Mouse (Mus musculus) lung, embryonic 16.5 days (tissue): Measurements from ENCODE around the gene Toe1. TPM values are rescaled to one million over a fixed set of nuclear protein-coding genes. Genes with fewer than 3 reads are reported as not detected.

ENCODE experiments used
- ATAC-seq: fragments of 200-750 bp; cut with Nextera tagmentation; 2 replicates; pipeline ENCODE4 v1.8.0; 2017; ENCODE audit warnings: low read depth, mild to moderate bottlenecking, moderate library complexity
- H3K27ac ChIP-seq: fragments of 300-500 bp; sonication (generic); 2 replicates; pipeline ENCODE4 v1.5.1; 2014; ENCODE audit warnings: mild to moderate bottlenecking, control low read depth, low read length
- H3K27me3 ChIP-seq: fragments of 300-500 bp; sonication (generic); 2 replicates; pipeline ENCODE4 v1.6.1; 2014; ENCODE audit warnings: low read depth, low read length, mixed read lengths; ENCODE audit not compliant: control insufficient read depth, insufficient read depth
- H3K36me3 ChIP-seq: fragments of 300-500 bp; sonication (generic); 2 replicates; pipeline ENCODE4 v1.6.1; 2014; ENCODE audit warnings: low read length; ENCODE audit not compliant: control insufficient read depth, insufficient read depth
- H3K4me1 ChIP-seq: fragments of 300-500 bp; sonication (generic); replicated peaks from 2 replicates; pipeline ENCODE4 v1.6.1; 2014; ENCODE audit warnings: low read length, mixed read lengths; ENCODE audit not compliant: control insufficient read depth, insufficient read depth
- H3K4me2 ChIP-seq: fragments of 300-500 bp; sonication (generic); 2 replicates; pipeline ENCODE4 v1.6.1; 2014; ENCODE audit warnings: low read depth, low read length, control low read depth
- H3K4me3 ChIP-seq: fragments of 300-500 bp; sonication (generic); 2 replicates; pipeline ENCODE4 v1.5.1; 2014; ENCODE audit warnings: mild to moderate bottlenecking, low read length, control low read depth
- H3K9ac ChIP-seq: fragments of 300-500 bp; sonication (generic); 2 replicates; pipeline ENCODE4 v1.6.1; 2014; ENCODE audit warnings: low read length, control low read depth
- H3K9me3 ChIP-seq: fragments of 300-500 bp; sonication (generic); 2 replicates; pipeline ENCODE4 v1.6.1; 2016; ENCODE audit warnings: low read length; ENCODE audit not compliant: control insufficient read depth
- WGBS: fragments of 180-500 bp; shearing (Covaris S2); extraction: QIAGEN DNeasy Blood & Tissue Kit; methylation state at CpG from one replicate; pipeline ENCODE4 v1.1.7; 2014; 5-methylcytosine and 5-hydroxymethylcytosine counted together
- polyA plus RNA-seq: library from polyadenylated mRNA; unstranded; fragments of >200 nt; fragmentation: Nextera tagmentation; extraction: Ambion mirVana; gene quantifications from 2 replicates; pipeline ENCODE4 v1.2.1, GENCODE M21; 2015

Gene Toe1
- polyA plus RNA-seq, 1 experiment from 2014 or later = 35.2 TPM

GRCm38 (mm10) chr4:116829364-116830069 lies 22.1 kb upstream of the Toe1 start:
- Histone ChIP-seq H3K4me3 (no peak overlapping the region), H3K9me3 (no peaks in the 10 kb centered on the region), H3K9ac (no peak overlapping the region), H3K4me2 (no peak overlapping the region), H3K4me1 (peaks cover 6% of the 10 kb centered on the region), H3K27me3 (no peaks in the 10 kb centered on the region), H3K36me3 (no peaks in the 10 kb centered on the region), H3K27ac (no peak overlapping the region)
- 42% methylated on average over 6 of the region's 6 CpGs for WGBS
- no peak for ATAC-seq

GRCm38 (mm10) chr4:116827819-116828218 lies 20.4 kb upstream of the Toe1 start:
- peaks cover 9% of the 10 kb centered on the region for H3K4me1 ChIP-seq
- WGBS = under 1% methylated on average over 4 of the region's 4 CpGs
- no peaks in the 10 kb centered on the region for H3K36me3 ChIP-seq
- no peaks in the 10 kb centered on the region for H3K27me3 ChIP-seq
- H3K9ac ChIP-seq = no peak overlapping the region
- H3K9me3 ChIP-seq = no peaks in the 10 kb centered on the region
- no peak overlapping the region for H3K4me3 ChIP-seq
- H3K27ac ChIP-seq = no peak overlapping the region
- ATAC-seq = peak; percentile 47
- H3K4me2 ChIP-seq = no peak overlapping the region

- Histone ChIP-seq H3K9ac (peak overlapping the region; percentile 87), H3K36me3 (no peaks in the 10 kb centered on the region), H3K9me3 (no peaks in the 10 kb centered on the region), H3K27ac (peak overlapping the region; percentile 52), H3K4me2 (peak overlapping the region; percentile 90), H3K27me3 (peaks cover 12% of the 10 kb centered on the region), H3K4me1 (peaks cover 13% of the 10 kb centered on the region), H3K4me3 (peak overlapping the region; percentile 74)
- ATAC-seq = peak; percentile 24
- WGBS = 1% methylated on average over 29 of the region's 29 CpGs
Measured at GRCm38 (mm10) chr4:116824541-116825004, 17.1 kb upstream of the Toe1 start.

GRCm38 (mm10) chr4:116821694-116822016 lies 14.2 kb upstream of the Toe1 start, which contains the start of gene Hpdl:
TSS of gene Hpdl (minus strand) at chr4:116821707.
- H3K9me3 ChIP-seq = no peaks in the 10 kb centered on the region
- WGBS = 11% methylated on average over 9 of the region's 9 CpGs
- H3K4me3 ChIP-seq = peak within 1 kb of the TSS; percentile 63
- peaks cover 13% of the 10 kb centered on the region for H3K4me1 ChIP-seq
- H3K36me3 ChIP-seq = peaks cover 5% of the 10 kb centered on the region; the same call in 1 of the 2 replicates
- peak within 1 kb of the TSS; percentile 63 for H3K9ac ChIP-seq
- H3K27ac ChIP-seq = no peak within 1 kb of the TSS
- peaks cover 12% of the 10 kb centered on the region for H3K27me3 ChIP-seq
- H3K4me2 ChIP-seq = peak within 1 kb of the TSS; percentile 97
- no peak for ATAC-seq

- peak overlapping the region; percentile 63 for H3K4me3 ChIP-seq
- peak overlapping the region; percentile 63 for H3K9ac ChIP-seq
- WGBS = under 1% methylated on average over 51 of the region's 51 CpGs
- H3K36me3 ChIP-seq = peaks cover 5% of the 10 kb centered on the region; the same call in 1 of the 2 replicates
- peak; percentile 86 for ATAC-seq
- H3K27me3 ChIP-seq = peaks cover 12% of the 10 kb centered on the region
- H3K4me2 ChIP-seq = peak overlapping the region; percentile 97
- H3K27ac ChIP-seq = no peak overlapping the region
- H3K9me3 ChIP-seq = no peaks in the 10 kb centered on the region
- H3K4me1 ChIP-seq = peaks cover 13% of the 10 kb centered on the region
Measured at GRCm38 (mm10) chr4:116820902-116821693, 13.7 kb upstream of the Toe1 start.

GRCm38 (mm10) chr4:116819968-116820901 lies 12.8 kb upstream of the Toe1 start:
- no peak for ATAC-seq
- 25% methylated on average over 32 of the region's 32 CpGs for WGBS
- Histone ChIP-seq H3K27ac (no peak overlapping the region), H3K4me3 (peak overlapping the region; percentile 63), H3K9ac (peak overlapping the region; percentile 63; the same call in 1 of the 2 replicates), H3K4me1 (peaks cover 10% of the 10 kb centered on the region), H3K36me3 (peaks cover 5% of the 10 kb centered on the region; the same call in 1 of the 2 replicates), H3K9me3 (no peaks in the 10 kb centered on the region), H3K4me2 (peak overlapping the region; percentile 97), H3K27me3 (peaks cover 12% of the 10 kb centered on the region)

GRCm38 (mm10) chr4:116817486-116817885 lies 10.0 kb upstream of the Toe1 start:
- peaks cover 5% of the 10 kb centered on the region; the same call in 1 of the 2 replicates for H3K36me3 ChIP-seq
- no peaks in the 10 kb centered on the region for H3K9me3 ChIP-seq
- peaks cover 12% of the 10 kb centered on the region for H3K27me3 ChIP-seq
- no peak overlapping the region for H3K4me3 ChIP-seq
- WGBS = 84% methylated on average over 6 of the region's 6 CpGs
- ATAC-seq = no peak
- H3K27ac ChIP-seq = no peak overlapping the region
- peaks cover 4% of the 10 kb centered on the region; the same call in 1 of the 2 replicates for H3K4me1 ChIP-seq
- H3K9ac ChIP-seq = no peak overlapping the region
- H3K4me2 ChIP-seq = no peak overlapping the region

- Histone ChIP-seq H3K27ac (no peak overlapping the region), H3K4me2 (no peak overlapping the region), H3K4me3 (no peak overlapping the region), H3K9ac (no peak overlapping the region), H3K9me3 (no peaks in the 10 kb centered on the region), H3K27me3 (peaks cover 4% of the 10 kb centered on the region), H3K4me1 (no peaks in the 10 kb centered on the region), H3K36me3 (peaks cover 5% of the 10 kb centered on the region; the same call in 1 of the 2 replicates)
- WGBS = 90% methylated on average over 5 of the region's 5 CpGs
- no peak for ATAC-seq
Measured at GRCm38 (mm10) chr4:116815276-116815675, 7.8 kb upstream of the Toe1 start.
